Mouse (Mus musculus): ENCODE data around the gene Dlk2.

Dlk2 gene

GRCm38 (mm10) chr17:46297364-46298219, at the start of gene Dlk2:
Dlk2 (plus strand) TSS chr17:46297421.
- peak in 1 of 2 experiments; percentile 7 for DNase-seq (ENCODE audit: low read depth in 2 of 2, low spot score in 2 of 2)

DNA sequence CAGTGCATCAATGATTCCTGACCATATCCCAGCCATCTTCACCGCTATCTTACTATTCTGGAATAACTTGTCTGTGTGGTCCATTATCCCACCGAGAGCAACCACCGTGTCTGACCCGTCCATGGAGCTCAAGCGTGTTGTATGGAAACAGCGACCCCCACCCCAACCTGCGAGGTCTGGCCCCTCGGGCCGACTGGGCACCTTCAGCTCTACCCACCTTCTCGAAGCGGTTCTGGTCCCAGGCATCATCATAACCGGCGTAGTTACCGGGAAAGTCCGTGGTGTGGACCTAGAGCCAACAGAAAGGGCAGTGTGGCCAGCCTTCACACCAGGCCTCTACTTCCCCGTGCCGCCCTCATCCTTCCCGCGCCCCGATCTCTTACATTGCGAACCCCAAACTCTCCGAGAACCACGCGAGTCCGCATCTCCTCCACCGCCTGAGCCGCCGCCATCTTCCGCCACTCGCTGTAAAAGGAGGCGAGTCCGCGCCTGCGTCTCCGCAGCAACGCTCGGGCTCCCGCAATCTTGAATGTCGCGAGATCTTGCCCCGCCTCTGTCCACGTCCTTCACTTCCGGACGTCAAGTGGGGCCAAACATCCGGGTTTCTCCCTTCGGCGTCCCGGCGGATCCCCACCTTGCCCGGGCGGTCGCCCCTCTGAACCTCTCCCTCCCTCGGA, 49.6 kb upstream of the Dlk2 start, which contains the start of the genes Polr1c and Yipf3:
TSS of gene Polr1c (minus strand) at position 543 of the 677 bp plus-strand sequence.
TSS of gene Yipf3 (plus strand) at position 569 of the 677 bp plus-strand sequence.
- peak; percentile 91 to 94 for DNase-seq (ENCODE audit: low read depth in 2 of 2, low spot score in 2 of 2)

DNA sequence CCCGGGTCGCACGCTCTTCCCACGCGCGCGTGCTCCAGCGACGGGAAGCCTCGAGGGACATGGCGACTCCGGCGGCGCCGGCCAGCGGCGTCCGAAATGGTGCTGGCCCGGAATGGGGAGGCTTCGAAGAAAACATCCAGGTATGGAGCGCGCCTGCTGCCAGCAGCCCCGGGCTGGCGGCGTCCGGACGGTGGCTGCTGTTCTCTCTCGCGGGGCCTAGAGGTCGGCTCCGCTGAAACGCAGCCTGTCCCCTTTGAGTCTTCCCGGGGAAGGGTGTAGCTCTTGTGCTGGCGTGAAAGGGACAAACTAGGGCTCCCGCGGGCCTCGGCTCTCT, 49.1 kb upstream of the Dlk2 start:
- no peak for DNase-seq (ENCODE audit: low read depth in 2 of 2, low spot score in 2 of 2)

DNA sequence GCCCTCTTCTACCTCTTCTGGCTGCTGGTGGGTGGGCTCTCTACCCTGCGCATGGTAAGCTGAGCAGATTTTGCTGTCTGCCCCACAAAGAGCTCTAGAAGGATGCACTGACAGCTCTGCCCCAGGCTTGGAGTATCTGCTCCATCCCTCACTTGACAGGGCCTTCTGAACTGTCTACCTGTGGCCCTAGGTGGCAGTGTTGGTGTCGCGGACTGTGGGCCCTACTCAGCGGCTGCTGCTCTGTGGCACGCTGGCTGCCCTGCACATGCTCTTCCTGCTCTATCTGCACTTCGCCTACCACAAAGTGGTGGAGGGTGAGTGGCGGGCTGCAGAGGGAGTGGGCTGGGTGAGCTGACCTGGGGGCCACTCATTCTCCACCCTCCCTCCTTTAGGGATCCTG, 46.0 kb upstream of the Dlk2 start:
- no peak for DNase-seq (ENCODE audit: low read depth in 2 of 2, low spot score in 2 of 2)

DNA sequence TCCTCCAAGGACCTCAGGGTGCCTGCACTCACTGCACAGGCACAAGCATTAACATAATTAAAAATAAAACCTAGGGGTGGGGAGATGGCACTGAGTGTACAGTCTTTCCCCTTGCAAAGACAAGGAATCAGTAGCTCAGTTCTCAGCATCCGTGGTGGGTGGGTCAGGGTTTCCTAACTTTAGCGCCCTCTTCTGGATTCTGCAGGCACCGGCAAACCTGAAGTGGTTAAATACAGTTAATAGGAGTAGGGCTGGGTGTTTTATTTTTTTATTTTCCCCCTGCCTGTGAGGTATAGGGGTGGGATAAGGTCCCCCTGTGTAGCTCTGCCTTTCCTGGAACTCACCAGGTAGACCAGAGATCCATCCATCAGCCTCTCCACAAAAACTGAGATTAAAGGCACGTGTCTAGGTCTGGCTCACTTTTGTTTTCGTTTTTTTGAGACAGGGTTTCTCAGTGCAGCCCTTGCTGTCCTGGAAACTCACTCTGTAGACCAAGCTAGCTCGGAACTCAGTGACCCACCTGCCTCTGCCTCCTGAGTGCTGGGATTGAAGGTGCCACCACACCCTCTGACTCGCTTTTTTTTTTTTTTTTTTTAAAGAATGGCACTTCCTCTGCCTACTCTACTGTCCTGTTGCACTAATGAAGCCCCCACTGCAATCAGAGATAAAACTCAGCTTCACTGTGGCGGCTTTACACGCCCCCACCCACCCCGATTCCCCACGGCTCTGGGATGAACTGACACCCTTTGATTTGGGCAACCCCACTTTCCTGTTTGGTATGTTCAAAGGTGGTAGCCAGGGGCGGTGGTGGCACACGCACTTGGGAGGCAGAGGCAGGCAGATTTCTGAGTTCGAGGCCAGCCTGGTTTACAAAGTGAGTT, 44.4 kb upstream of the Dlk2 start:
- peak in 1 of 2 experiments; percentile 56 for DNase-seq (ENCODE audit: low read depth in 2 of 2, low spot score in 2 of 2)

- DNase-seq (ENCODE audit: low read depth in 2 of 2, low spot score in 2 of 2): peak; percentile 83 to 88
Measured at GRCm38 (mm10) chr17:46253452-46254084, 43.7 kb upstream of the Dlk2 start, which contains the start of gene Lrrc73. Lrrc73 (plus strand) TSS chr17:46253531.

DNA sequence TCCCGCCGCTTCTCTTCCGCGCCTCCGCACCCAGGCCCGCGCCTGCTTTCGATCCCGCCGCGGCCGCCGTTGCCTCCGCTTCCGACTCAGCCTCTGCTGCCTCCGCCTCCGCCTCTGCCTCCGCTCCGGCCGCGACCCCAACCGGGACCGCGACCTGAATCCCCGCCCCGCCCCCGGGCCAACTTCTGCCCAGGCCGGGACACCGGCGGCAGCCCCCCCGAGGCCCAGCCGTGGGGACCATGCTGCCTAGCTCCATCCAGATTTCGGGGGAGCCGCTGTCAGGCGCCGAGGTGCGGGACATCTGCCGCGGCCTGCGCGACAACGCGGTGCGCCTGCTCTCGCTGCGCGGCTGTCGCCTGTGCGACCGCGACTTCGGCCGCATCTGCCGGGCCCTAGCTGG, 43.1 kb upstream of the Dlk2 start:
- peak; percentile 20 to 25 for DNase-seq (ENCODE audit: low read depth in 2 of 2, low spot score in 2 of 2)

DNA sequence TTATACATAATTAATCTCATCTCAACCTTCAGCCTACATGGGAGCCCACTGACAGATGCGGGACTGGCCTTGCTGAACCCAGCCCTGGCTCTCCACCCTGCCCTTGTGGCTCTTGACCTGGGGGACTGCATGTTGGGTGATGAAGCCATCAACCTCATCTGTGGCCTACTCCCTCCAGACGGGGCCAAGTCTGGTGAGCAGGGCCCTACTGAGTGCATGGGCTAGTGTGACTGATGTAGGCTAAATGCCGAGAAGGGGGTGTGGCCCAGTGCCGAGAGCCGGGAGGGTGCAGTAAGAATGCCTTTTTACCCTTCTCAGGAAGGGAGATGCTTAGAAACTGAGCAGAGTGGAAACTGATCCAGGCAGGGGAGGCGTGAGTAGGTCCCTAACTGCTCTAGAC, 42.1 kb upstream of the Dlk2 start:
- no peak for DNase-seq (ENCODE audit: low read depth in 2 of 2, low spot score in 2 of 2)

GRCm38 (mm10) chr17:46258279-46259053, 38.8 kb upstream of the Dlk2 start:
- DNase-seq (ENCODE audit: low read depth in 2 of 2, low spot score in 2 of 2): no peak

- DNase-seq (ENCODE audit: low read depth in 2 of 2, low spot score in 2 of 2): no peak
Measured at GRCm38 (mm10) chr17:46259675-46260074, 37.5 kb upstream of the Dlk2 start.

GRCm38 (mm10) chr17:46262201-46262694, 35.0 kb upstream of the Dlk2 start:
- no peak for DNase-seq (ENCODE audit: low read depth in 2 of 2, low spot score in 2 of 2)

DNA sequence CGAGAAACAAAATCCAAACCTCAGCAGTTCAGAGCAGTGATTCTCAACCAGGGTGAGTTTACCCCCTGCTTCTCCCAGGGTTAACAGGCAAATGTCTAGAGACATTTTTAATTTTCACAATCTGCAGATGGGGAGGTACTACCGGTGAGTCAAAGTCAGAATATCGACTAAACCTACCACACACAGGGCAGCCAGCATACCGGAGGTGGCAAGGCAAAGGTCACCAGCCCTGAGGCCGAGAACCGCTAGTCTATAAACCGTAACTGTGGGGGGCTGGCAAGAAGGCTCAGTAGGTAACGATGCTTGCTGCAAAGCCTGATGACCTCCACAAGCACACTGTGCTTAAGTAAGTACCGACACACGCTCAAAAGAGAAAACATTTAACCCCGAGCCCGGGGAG, 31.7 kb upstream of the Dlk2 start:
- DNase-seq (ENCODE audit: low read depth in 2 of 2, low spot score in 2 of 2): no peak

GRCm38 (mm10) chr17:46265918-46266618, 31.2 kb upstream of the Dlk2 start:
- DNase-seq (ENCODE audit: low read depth in 2 of 2, low spot score in 2 of 2): peak; percentile 63 to 70

DNA sequence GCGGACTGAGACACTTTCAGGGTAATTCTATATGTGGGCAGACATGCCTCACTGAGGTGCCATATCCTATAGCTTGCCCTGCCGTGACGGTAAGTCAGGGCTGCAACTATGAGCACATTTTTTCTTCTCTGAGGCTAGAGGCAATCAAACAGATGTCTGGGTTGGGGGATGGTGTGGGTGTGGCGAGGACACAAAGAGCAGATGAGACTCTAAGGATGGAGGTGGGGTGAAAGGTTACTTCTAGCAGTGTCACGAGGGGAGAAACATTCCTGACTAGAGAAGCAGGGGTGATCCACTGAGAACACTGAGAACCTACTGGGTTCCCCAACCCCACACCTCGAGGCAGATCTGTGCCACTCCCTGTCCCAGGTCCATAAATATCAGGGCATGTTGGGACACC, 30.2 kb upstream of the Dlk2 start:
- no peak for DNase-seq (ENCODE audit: low read depth in 2 of 2, low spot score in 2 of 2)

DNA sequence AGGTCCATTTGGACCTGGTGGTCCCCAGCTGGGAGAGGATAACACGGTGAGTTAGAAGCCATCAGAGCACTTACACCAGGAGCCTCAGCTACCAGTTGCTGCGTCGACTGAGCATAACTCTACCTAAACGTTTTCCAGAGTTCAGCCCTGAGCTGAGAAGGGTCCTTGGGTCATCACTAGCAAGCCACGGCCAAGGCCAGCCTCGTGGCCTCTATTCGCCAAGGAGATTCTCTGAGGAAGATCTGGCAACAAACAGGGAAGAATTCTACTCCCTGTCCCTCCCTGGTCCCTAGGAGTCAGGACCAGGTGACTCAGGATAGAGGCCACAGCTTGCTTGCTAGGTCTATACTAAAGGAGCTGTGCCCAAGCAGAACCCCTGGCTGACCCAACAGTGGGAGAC, 29.7 kb upstream of the Dlk2 start:
- no peak for DNase-seq (ENCODE audit: low read depth in 2 of 2, low spot score in 2 of 2)

DNA sequence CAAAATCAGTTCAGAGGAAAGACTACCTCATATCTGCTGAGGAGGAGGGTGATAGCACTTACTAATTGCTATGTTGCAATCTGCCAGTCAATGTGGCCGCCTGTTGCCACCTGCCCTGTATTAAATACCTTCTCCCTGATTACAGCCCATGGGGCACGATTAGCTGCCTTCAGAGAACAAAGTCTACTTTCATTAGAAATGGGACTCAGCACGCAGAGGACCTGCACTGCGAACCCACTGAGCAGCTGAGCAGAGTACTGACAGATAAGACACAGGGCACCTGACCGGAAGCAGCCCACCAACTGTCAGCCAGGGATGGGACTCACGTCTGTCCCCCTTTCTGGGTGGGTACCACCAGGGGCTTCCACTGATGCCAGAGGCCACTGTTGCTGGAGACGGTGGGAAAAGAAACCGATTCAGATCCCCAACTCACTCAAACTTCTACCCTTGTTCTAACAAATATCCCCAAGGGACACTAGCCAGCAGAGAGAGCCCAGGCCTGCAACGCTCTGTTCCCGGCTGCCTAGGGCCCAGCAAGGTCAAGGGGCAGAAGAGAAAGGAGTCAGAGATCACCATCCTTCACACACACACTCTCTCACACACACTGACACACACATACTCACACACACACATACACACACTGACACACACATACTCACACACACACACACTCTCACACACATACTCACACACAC, 29.0 kb upstream of the Dlk2 start:
- no peak for DNase-seq (ENCODE audit: low read depth in 2 of 2, low spot score in 2 of 2)

DNA sequence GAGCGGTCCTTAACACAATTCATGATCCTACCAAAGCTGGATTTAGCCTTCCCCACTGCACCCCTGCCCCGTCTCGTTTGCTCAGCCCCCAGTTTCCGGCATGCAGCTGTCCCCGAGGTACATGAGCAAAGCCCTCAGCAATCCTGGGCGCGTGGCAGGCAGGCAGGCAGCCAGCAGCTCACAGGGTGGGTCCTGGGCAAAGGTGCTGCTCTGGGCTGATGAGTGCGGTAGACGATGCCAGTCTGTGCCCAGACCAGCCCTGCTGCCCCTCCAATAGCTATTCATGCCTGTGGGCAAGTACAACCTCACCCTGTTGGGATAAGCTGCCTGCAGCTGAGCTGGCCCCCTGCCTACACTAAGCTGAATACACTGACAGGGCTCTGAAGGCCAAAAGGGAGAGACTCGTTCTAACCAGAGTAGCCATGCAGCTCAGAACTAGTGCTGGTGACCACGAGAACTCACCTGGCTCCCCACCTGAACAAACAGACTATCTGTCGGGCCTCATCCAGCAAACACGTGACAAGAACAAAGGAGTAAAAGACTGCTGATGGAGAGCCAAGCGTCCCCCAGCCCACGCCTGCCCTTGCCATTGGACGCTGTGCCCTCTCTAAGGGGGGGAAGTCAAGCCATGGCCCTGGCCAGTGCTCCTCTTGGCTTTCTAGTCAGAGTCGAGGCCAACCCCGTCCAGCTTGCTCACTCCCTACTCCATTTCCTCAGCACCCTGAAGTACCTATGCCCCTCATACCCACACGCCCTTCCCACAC, 27.3 kb upstream of the Dlk2 start:
- no peak for DNase-seq (ENCODE audit: low read depth in 2 of 2, low spot score in 2 of 2)

DNA sequence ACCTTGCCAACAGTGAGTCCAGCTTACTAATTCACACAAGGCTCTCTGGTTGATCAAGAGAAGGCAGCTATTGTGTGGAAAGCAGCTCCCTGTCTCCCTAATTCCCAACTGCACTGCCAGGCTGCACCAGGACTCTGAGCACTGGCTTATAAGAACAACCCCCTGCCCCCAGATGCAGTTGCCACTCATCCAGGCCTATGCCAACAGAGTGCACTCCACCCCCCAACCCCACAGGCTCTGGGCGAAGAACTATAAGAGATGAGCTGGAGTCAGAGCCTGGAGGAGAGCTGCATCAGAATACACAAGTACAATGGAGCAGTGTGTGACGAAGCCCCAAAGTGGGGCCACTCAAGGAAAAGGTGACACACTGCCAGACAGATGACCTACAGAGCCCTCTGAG, 25.2 kb upstream of the Dlk2 start:
- no peak for DNase-seq (ENCODE audit: low read depth in 2 of 2, low spot score in 2 of 2)

Measured in CD8-positive naive resting alpha-beta T cell, adult 2 months (primary cell).